Mouse (Mus musculus) spleen, adult 2 months (tissue): ENCODE measurements around the gene Grcc10. TPM values are rescaled to one million over a fixed set of nuclear protein-coding genes. Genes with fewer than 3 reads are reported as not detected.
A peak's percentile ranks its signal among the peaks of the same experiment; 100 is the strongest.

Experiments used
- DNase-seq, 2 experiments: peaks; one replicate each; pipeline versions ENCODE4 v3.0.0 to v3.0.0-alpha.2; 2012 to 2021; ENCODE audit warnings: low spot score in 2 of 2, low read depth in 1 of 2
- H3K27ac ChIP-seq: fragments of 200-500 bp; 2 replicates; pipeline ENCODE4 v1.5.1; 2012; ENCODE audit warnings: low read length, inconsistent platforms; ENCODE audit not compliant: insufficient read depth
- H3K27me3 ChIP-seq: fragments of 200-500 bp; 2 replicates; pipeline ENCODE4 v1.6.1; 2012; ENCODE audit warnings: mild to moderate bottlenecking, moderate library complexity, low read length, inconsistent platforms; ENCODE audit not compliant: control insufficient read depth, insufficient read depth
- H3K36me3 ChIP-seq: fragments of 200-500 bp; 2 replicates; pipeline ENCODE4 v1.6.1; 2012; ENCODE audit warnings: mild to moderate bottlenecking, low read length, inconsistent platforms; ENCODE audit not compliant: control insufficient read depth, insufficient read depth
- H3K4me1 ChIP-seq: fragments of 200-500 bp; 2 replicates; pipeline ENCODE4 v1.6.1; 2011; ENCODE audit warnings: inconsistent platforms; ENCODE audit not compliant: control insufficient read depth, insufficient read depth, insufficient read length
- H3K4me3 ChIP-seq: fragments of 200-500 bp; 2 replicates; pipeline ENCODE4 v1.5.1; 2011; ENCODE audit warnings: mild to moderate bottlenecking, inconsistent platforms; ENCODE audit not compliant: insufficient read depth, insufficient read length; ENCODE audit errors: extremely low read depth
- CTCF ChIP-seq: fragments of 200-500 bp; IDR thresholded peaks from 2 replicates; pipeline ENCODE4 v1.5.1; 2011; ENCODE audit warnings: mild to moderate bottlenecking, inconsistent platforms; ENCODE audit not compliant: insufficient read depth, insufficient read length, insufficient replicate concordance; ENCODE audit errors: extremely low read depth
- POLR2A ChIP-seq: fragments of 200-500 bp; IDR thresholded peaks from 2 replicates; pipeline ENCODE4 v1.6.1; 2011; ENCODE audit warnings: low read depth, low read length, inconsistent platforms
- WGBS: fragments of 180-500 bp; shearing (Covaris S2); methylation state at CpG from one replicate; pipeline ENCODE4 v1.1.7; 2018; 5-methylcytosine and 5-hydroxymethylcytosine counted together
- polyA plus RNA-seq: library from polyadenylated mRNA; depleted of rRNA; stranded (reverse); fragments of >200 nt; gene quantifications from 2 replicates; pipeline ENCODE4 v1.2.3, GENCODE M21; 2012

Gene Grcc10
- polyA plus RNA-seq, 1 experiment = 209 TPM

GRCm38 (mm10) chr6:124757351-124757880 lies 16.2 kb upstream of the Grcc10 start:
- whole genome bisulfite sequencing = 42% methylated on average over 5 of the region's 5 CpGs

GRCm38 (mm10) chr6:124756652-124757350 lies 15.6 kb upstream of the Grcc10 start:
- WGBS = 5% methylated on average over 48 of the region's 54 CpGs
- H3K4me3 ChIP-seq = peak overlapping the region; percentile 91
- no peaks in the 10 kb centered on the region; the same call in 1 of the 2 replicates for H3K4me1 ChIP-seq
- no peaks in the 10 kb centered on the region for H3K27me3 ChIP-seq
- peak in 1 of 2 experiments; percentile 55 for DNase-seq
- peak overlapping the region; percentile 63 for H3K27ac ChIP-seq
- no peaks in the 10 kb centered on the region for H3K36me3 ChIP-seq
- TF ChIP-seq CTCF (no peak), POLR2A (no peak)

More at GRCm38 (mm10) chr6:124757351-124757880, 16.2 kb upstream of the Grcc10 start:
- Histone ChIP-seq H3K4me1 (no peaks in the 10 kb centered on the region; the same call in 1 of the 2 replicates), H3K27me3 (no peaks in the 10 kb centered on the region), H3K36me3 (no peaks in the 10 kb centered on the region), H3K4me3 (peak overlapping the region; percentile 91; the same call in 1 of the 2 replicates), H3K27ac (0 out of 2 replicates have a peak overlapping the region, but pooled peaks have one; percentile 11)
- no peak for DNase-seq
- no peak for TF ChIP-seq POLR2A
- no peak for TF ChIP-seq CTCF

GRCm38 (mm10) chr6:124755831-124756595 lies 14.8 kb upstream of the Grcc10 start, which contains the start of the genes Gm45234 and Atn1:
Gene Gm45234 (minus strand): TSS chr6:124756021.
Gene Atn1 (minus strand): TSS chr6:124756524.
- Histone ChIP-seq H3K27ac (peak within 1 kb of the TSS; percentile 63), H3K4me3 (peak within 1 kb of the TSS; percentile 91), H3K4me1 (no peaks in the 10 kb centered on the region; the same call in 1 of the 2 replicates), H3K27me3 (no peaks in the 10 kb centered on the region), H3K36me3 (no peaks in the 10 kb centered on the region)
- WGBS = 2% methylated on average over 70 of the region's 100 CpGs
- no peak for TF ChIP-seq CTCF
- no peak for TF ChIP-seq POLR2A
- peak in 1 of 2 experiments; percentile 11 for DNase-seq

- Histone ChIP-seq H3K27me3 (no peaks in the 10 kb centered on the region), H3K4me1 (no peaks in the 10 kb centered on the region; the same call in 1 of the 2 replicates)
- WGBS = 43% methylated on average over 3 of the region's 3 CpGs
These were observed 14.1 kb upstream of the Grcc10 start for GRCm38 (mm10) chr6:124755306-124755705.

GRCm38 (mm10) chr6:124753861-124754260 lies 12.7 kb upstream of the Grcc10 start:
- 89% methylated on average over 2 of the region's 2 CpGs for WGBS
- DNase-seq = no peak
- TF ChIP-seq CTCF (no peak), POLR2A (no peak)
- H3K27ac ChIP-seq = no peak overlapping the region
- H3K36me3 ChIP-seq = peaks cover 4% of the 10 kb centered on the region; the same call in 1 of the 2 replicates
- no peak overlapping the region for H3K4me3 ChIP-seq
- no peaks in the 10 kb centered on the region; the same call in 1 of the 2 replicates for H3K4me1 ChIP-seq
- no peaks in the 10 kb centered on the region for H3K27me3 ChIP-seq

More at GRCm38 (mm10) chr6:124755306-124755705, 14.1 kb upstream of the Grcc10 start:
- TF ChIP-seq CTCF (no peak), POLR2A (no peak)
- Histone ChIP-seq H3K27ac (no peak overlapping the region), H3K36me3 (no peaks in the 10 kb centered on the region), H3K4me3 (peak overlapping the region; percentile 91)
- DNase-seq = no peak

GRCm38 (mm10) chr6:124750405-124750804 lies 9.2 kb upstream of the Grcc10 start:
- peaks cover 7% of the 10 kb centered on the region for H3K36me3 ChIP-seq
- 72% methylated on average over 8 of the region's 8 CpGs for WGBS
- H3K4me3 ChIP-seq = no peak overlapping the region
- H3K27ac ChIP-seq = 0 out of 2 replicates have a peak overlapping the region, but pooled peaks have one; percentile 32
- no peaks in the 10 kb centered on the region for H3K27me3 ChIP-seq
- no peak for TF ChIP-seq POLR2A
- no peak for TF ChIP-seq CTCF
- DNase-seq = no peak
- peaks cover 4% of the 10 kb centered on the region; the same call in 1 of the 2 replicates for H3K4me1 ChIP-seq
